Mouse (Mus musculus) limb, embryonic 14.5 days (tissue): Measurements from ENCODE around the gene Tat. TPM values are rescaled to one million over a fixed set of nuclear protein-coding genes. Genes with fewer than 3 reads are reported as not detected.

Source experiments
- ATAC-seq: fragments of 200-750 bp; cut with Nextera tagmentation; 2 replicates; pipeline ENCODE4 v1.8.0; 2017; ENCODE audit warnings: low read depth, moderate number of reproducible peaks, moderate TSS enrichment; ENCODE audit not compliant: low FRiP score
- DNase-seq: peaks from one replicate; pipeline ENCODE4 v3.0.0-alpha.2; 2015; ENCODE audit warnings: low spot score
- H3K27ac ChIP-seq: fragments of 300-500 bp; sonication (generic); replicated peaks from 2 replicates; pipeline ENCODE4 v1.5.1; 2014; ENCODE audit warnings: low read depth, mild to moderate bottlenecking, low read length, moderate library complexity, mixed read lengths
- H3K27me3 ChIP-seq: fragments of 300-500 bp; sonication (generic); 2 replicates; pipeline ENCODE4 v1.6.1; 2014; ENCODE audit warnings: low read length, mixed read lengths; ENCODE audit not compliant: control insufficient read depth, insufficient read depth
- H3K36me3 ChIP-seq: fragments of 300-500 bp; sonication (generic); 2 replicates; pipeline ENCODE4 v1.6.1; 2014; ENCODE audit warnings: mild to moderate bottlenecking, low read length, moderate library complexity, mixed read lengths; ENCODE audit not compliant: control insufficient read depth, insufficient read depth
- H3K4me1 ChIP-seq: fragments of 300-500 bp; sonication (generic); 2 replicates; pipeline ENCODE4 v1.6.1; 2014; ENCODE audit warnings: antibody characterized with exemption, low read length, mixed read lengths; ENCODE audit not compliant: control insufficient read depth, insufficient read depth
- H3K4me2 ChIP-seq: fragments of 300-500 bp; sonication (generic); replicated peaks from 2 replicates; pipeline ENCODE4 v1.6.1; 2014; ENCODE audit warnings: low read depth, mild to moderate bottlenecking, low read length, moderate library complexity; ENCODE audit not compliant: severe bottlenecking
- H3K4me3 ChIP-seq: fragments of 300-500 bp; sonication (generic); replicated peaks from 2 replicates; pipeline ENCODE4 v1.5.1; 2014; ENCODE audit warnings: low read length
- H3K9ac ChIP-seq: fragments of 300-500 bp; sonication (generic); 2 replicates; pipeline ENCODE4 v1.6.1; 2014; ENCODE audit warnings: mild to moderate bottlenecking, low read depth, low read length, moderate library complexity; ENCODE audit not compliant: severe bottlenecking
- H3K9me3 ChIP-seq: fragments of 300-500 bp; sonication (generic); 2 replicates; pipeline ENCODE4 v1.6.1; 2016; ENCODE audit warnings: low read length; ENCODE audit not compliant: control insufficient read depth
- POLR2A ChIP-seq: fragments of 200-500 bp; IDR thresholded peaks from 2 replicates; pipeline ENCODE4 v1.8.0; 2012; ENCODE audit warnings: inconsistent platforms, mild to moderate bottlenecking, moderate library complexity, borderline replicate concordance; ENCODE audit not compliant: insufficient read depth, insufficient read length; ENCODE audit errors: extremely low read depth
- WGBS: fragments of 180-500 bp; shearing (Covaris S2); extraction: QIAGEN DNeasy Blood & Tissue Kit; methylation state at CpG from one replicate; pipeline ENCODE4 v1.1.7; 2014; 5-methylcytosine and 5-hydroxymethylcytosine counted together
- polyA plus RNA-seq, 2 experiments: library from polyadenylated mRNA; depleted of rRNA in 1 of 2; stranded (reverse) in 1 of 2; unstranded in 1 of 2; fragments of >200 nt; fragmentation: Nextera tagmentation in 1 of 2; extraction: Ambion mirVana in 1 of 2; gene quantifications; 2 replicates each; pipeline versions ENCODE4 v1.2.1 to v1.2.3; 2012 to 2014

Gene Tat
- polyA plus RNA-seq, 2 experiments: 0.09 TPM; not detected in 1

DNA sequence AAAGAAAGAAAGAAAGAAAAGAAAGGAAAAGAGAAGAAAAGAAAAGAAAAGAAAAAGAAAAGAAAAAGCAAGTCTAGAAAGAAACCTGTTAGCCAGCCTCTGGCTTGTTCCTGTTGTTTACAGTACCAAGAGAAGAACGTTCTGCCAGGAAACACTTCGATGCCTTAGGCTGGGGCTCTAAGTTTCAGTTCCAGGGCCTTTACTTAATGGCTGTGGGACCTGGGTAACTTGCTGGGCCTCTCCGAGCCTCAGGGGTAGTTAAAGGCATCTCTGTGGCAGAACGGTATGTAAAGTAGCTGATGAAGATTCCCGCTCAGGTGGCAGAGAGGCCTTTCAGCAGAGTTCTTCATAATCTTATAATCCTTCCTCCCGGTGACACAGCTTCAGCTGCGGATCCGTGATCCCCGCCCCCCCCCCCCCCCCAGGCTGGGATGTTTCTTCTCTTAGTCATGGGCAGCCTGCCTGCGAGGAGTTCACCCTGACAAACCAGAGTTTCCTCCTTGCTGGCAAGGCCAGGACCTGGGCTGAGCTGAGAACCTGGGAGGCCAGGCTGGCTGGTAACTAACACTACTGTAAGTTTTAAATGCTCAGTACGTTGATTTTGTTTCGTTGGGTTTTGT, 32.1 kb upstream of the Tat start:
- H3K9me3 ChIP-seq: no peaks in the 10 kb centered on the region
- H3K27ac ChIP-seq: peak overlapping the region; percentile 39; the same call in 1 of the 2 replicates
- peaks cover 19% of the 10 kb centered on the region for H3K4me1 ChIP-seq
- ATAC-seq: no peak
- no peak overlapping the region for H3K9ac ChIP-seq
- no peak overlapping the region for H3K4me3 ChIP-seq
- 24% methylated on average over 11 of the region's 12 CpGs for WGBS
- TF ChIP-seq POLR2A: no peak
- no peak for DNase-seq
- no peak overlapping the region for H3K4me2 ChIP-seq
- peaks cover 29% of the 10 kb centered on the region for H3K27me3 ChIP-seq
- no peaks in the 10 kb centered on the region for H3K36me3 ChIP-seq

DNA sequence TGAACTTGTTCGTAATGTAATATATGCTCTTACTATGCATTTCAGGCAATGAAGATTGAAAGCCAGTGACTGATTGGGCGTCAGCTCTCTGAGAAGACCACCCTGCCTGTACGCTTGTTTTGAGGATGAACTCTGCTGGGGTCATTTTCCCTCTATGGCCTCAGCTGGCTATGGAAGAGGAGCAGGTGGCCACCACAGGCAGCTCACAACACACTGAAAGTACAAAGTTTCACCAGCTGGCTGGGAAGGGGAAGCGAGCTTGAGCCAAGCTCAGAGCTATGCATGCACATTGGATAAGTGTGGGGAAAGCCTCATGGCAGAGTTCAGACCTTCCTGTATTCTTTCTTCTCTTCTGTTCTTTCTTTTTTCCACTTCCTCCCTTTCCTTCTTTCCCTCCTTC, 31.1 kb upstream of the Tat start:
- no peaks in the 10 kb centered on the region for H3K36me3 ChIP-seq
- peaks cover 29% of the 10 kb centered on the region for H3K27me3 ChIP-seq
- no peak overlapping the region for H3K4me2 ChIP-seq
- no peaks in the 10 kb centered on the region for H3K9me3 ChIP-seq
- TF ChIP-seq POLR2A: no peak
- ATAC-seq (peak; percentile 51; the same call in 1 of the 2 replicates), DNase-seq (no peak)
- H3K9ac ChIP-seq: no peak overlapping the region
- H3K4me3 ChIP-seq: no peak overlapping the region
- peaks cover 19% of the 10 kb centered on the region for H3K4me1 ChIP-seq
- WGBS: 88% methylated on average over 4 of the region's 4 CpGs
- H3K27ac ChIP-seq: no peak overlapping the region

DNA sequence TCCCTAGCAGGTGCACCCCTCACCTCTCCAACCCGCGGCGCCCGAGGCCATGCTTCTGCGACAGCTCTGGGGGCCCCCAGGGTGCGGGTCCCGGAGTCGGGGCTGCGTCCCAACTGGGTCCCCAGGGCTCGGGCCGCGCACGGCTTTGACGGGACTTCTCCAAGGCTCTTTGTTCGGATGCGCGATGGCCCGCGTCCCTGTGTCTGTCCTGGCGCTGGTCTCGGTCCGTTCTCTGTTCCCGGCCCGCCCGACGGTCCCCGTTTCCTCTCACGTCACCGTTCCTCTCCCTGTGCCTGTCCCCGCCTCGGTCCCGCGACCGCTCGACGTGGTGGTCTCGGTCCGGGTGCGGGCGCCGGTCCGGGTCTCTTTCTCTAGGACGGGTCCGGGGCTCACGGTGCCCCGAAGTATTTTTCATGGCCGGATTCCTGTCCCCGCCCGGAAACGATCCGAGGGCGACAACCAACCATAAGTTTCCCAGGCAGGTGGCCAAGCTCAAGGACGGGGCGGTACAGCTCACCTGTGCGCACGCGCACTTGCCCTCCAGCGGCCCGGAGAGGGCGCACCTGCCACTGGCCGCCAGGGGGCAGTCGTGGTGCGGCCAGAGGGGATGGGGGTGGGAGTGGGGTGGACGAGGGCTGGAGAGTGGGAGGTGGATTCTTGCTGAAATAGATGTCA, 28.4 kb upstream of the Tat start, which contains the start of gene Marveld3:
TSS of gene Marveld3 (minus strand) at position 511 of the 675 bp plus-strand sequence.
- ATAC-seq: 0 out of 2 replicates have a peak, but pooled peaks have one; percentile 49
- Histone ChIP-seq H3K27ac (no peak within 1 kb of the TSS), H3K9ac (peak within 1 kb of the TSS; percentile 45), H3K36me3 (no peaks in the 10 kb centered on the region), H3K9me3 (no peaks in the 10 kb centered on the region), H3K27me3 (peaks cover 29% of the 10 kb centered on the region), H3K4me3 (peak within 1 kb of the TSS; percentile 39), H3K4me2 (peak within 1 kb of the TSS; percentile 61), H3K4me1 (peaks cover 19% of the 10 kb centered on the region)
- DNase-seq: no peak
- WGBS: 3% methylated on average over 63 of the region's 64 CpGs
- no peak for TF ChIP-seq POLR2A

DNA sequence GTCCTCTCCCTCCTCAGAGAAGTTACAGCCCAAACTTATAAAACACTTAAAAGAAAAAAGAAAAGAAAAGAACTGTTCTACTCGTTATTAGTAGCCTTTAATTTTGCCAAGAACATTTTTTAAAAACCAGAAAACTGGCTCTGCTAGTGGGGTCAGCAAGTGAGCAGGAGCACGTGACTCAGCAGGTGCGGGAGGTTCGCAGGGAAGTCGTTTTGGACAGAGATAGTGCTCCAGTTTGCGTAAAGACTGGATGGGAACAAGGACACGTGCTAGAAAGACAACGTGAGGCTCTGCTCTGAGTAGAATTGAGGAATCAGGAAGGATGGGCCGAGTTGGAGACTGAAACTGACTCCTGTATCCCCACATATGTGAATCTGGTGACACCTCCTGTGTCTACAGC, 27.3 kb upstream of the Tat start:
- Histone ChIP-seq H3K27me3 (peaks cover 29% of the 10 kb centered on the region), H3K36me3 (no peaks in the 10 kb centered on the region), H3K9me3 (no peaks in the 10 kb centered on the region), H3K4me3 (no peak overlapping the region), H3K9ac (no peak overlapping the region), H3K4me1 (peaks cover 13% of the 10 kb centered on the region), H3K27ac (no peak overlapping the region), H3K4me2 (no peak overlapping the region)
- DNase-seq (no peak), ATAC-seq (no peak)
- no peak for TF ChIP-seq POLR2A
- WGBS: 71% methylated on average over 9 of the region's 9 CpGs

DNA sequence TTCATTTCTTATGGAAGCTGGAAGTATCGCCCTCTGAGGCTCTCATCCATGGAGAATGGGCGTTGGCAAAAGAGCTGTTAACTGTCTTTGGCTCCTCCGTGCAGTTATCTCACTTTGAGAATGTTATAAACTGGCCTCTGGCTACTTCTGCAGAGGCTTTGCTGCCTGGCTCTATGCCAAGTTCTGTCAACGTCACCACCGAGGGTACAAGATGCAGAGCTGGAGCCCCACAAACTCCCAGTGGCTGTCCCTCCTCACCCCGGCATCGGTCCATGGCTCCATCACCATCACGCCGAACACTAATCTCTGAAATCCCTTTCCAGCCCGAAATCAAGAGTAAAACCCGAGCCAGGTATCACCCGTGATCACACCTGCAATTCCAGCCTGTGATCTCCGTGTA, 26.8 kb upstream of the Tat start:
- H3K36me3 ChIP-seq: no peaks in the 10 kb centered on the region
- TF ChIP-seq POLR2A: no peak
- H3K27ac ChIP-seq: no peak overlapping the region
- peaks cover 8% of the 10 kb centered on the region for H3K4me1 ChIP-seq
- DNase-seq: no peak
- H3K9ac ChIP-seq: no peak overlapping the region
- no peak for ATAC-seq
- peaks cover 34% of the 10 kb centered on the region for H3K27me3 ChIP-seq
- WGBS: 58% methylated on average over 13 of the region's 13 CpGs
- no peak overlapping the region for H3K4me3 ChIP-seq
- H3K9me3 ChIP-seq: no peaks in the 10 kb centered on the region
- H3K4me2 ChIP-seq: no peak overlapping the region
